Mouse (Mus musculus) adrenal gland, postnatal 36 days (tissue): ENCODE results near the gene Irf2bpl. TPM values are rescaled to one million over a fixed set of nuclear protein-coding genes. Genes with fewer than 3 reads are reported as not detected.
A peak's percentile ranks its signal among the peaks of the same experiment; 100 is the strongest.

Experiments used
- DNase-seq, 2 experiments: peaks; one replicate each; pipeline ENCODE4 v3.0.0; 2021; ENCODE audit warnings: mixed read lengths in 1 of 2
- total RNA-seq, 2 experiments: library from RNA; stranded (reverse); gene quantifications; 2 replicates each; pipeline ENCODE4 v1.2.3; 2021

Gene Irf2bpl
- total RNA-seq, 2 experiments from 2014 or later, result 47.3 to 64.5 TPM

DNA sequence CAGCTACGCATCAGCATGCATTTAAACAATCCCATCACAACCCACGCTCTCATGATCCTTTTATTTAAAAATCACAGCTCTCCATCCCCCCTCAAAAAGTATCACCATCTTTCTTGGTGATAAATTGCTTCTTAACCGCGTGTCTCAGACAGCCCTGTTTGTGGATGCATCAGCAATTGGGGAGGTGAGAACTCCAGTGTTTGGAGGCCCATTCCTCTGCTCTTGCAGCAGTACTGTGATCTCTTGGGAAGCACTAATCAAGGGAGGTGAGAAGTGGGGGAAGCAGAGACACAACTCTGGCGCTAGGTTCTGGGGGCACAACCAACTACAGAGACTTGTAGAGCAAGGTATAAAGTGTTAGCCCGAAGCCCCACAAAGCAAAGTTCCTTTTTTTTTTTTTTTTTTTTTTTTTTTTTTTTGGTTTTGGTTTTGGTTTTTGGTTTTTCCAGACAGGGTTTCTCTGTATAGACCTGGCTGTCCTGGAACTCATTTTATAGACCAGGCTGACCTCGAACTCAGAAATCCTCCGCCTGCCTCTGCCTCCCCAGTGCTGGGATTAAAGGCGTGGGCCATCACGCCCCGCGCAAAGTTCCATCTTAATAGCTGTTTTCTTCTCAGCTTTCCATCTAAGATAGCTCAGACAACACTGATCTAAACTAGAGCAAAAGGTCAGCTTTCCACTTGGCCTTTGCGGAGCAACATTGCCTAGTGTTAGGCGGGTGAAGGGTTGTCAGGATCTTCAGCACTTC is 3.0 kb upstream of the Irf2bpl start:
- DNase-seq, result no peak

- DNase-seq, result no peak
These were observed 1.9 kb upstream of the Irf2bpl start for GRCm38 (mm10) chr12:86886446-86886965.

GRCm38 (mm10) chr12:86885746-86886145 is 1.1 kb upstream of the Irf2bpl start:
- no peak for DNase-seq

DNA sequence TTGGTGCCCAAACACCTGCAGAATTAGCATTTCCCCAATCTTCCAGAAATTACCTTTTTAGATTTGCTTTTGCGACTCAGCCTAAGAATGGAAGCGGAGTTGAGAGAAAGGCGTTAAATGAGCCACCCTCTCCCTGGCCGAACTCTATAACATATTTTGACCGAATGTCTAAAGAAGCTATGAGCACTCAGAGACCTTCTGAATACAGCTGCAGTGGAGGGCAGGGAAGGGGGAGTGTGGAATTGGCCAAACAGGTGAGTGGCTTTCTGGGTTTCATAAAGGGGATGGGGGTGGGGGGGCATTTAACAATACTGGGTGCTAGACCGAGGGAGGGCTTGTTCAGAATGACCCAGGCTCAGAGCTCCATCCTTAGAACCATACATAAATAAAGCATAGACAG is 738 bp upstream of the Irf2bpl start:
- no peak for DNase-seq

DNA sequence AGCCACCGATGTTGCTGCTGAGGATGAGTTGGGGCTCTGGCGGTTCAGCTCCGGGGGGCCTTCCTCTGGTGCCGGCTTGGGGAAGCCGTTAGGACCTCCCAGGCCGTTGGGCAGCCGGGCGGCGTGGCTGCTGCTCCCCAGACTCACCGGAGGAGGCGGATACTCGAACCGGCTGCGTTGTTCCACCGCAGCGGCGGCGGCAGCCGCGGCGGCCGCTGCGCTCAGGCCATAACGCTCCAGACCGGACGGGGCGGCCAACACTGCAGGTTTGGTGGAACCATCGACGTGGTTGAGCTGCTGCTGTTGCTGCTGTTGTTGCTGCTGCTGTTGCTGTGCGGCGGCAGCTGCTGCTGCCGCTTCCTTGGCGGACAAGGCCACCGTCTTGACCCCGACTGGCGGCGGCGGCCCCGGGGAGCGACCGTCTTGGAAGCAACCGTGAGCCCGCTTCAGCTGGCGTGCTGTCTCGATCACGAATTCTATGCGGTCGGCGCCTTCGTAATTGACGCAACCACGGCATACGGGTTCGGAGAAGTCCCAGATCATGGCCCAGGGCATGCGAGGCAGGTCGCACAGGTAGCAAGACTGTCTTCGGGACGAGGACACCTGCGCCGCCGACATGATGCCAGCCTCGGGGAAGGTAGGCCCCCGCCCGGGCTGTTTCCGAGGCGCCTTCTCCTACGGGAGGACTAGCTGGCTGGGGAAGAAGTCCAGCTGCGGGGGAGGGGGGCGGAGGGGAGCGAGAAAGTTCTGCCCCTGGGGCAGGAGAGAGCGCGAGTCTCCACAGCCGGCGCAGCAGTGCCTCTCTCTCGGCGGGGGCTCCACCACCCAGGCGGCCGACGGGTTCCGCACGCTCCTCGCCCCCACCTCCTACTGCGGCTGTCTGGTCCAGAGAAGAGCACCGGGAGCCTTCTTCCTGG is 1.1 kb downstream of the Irf2bpl start:
- DNase-seq, result peak; percentile 63 to 78

DNA sequence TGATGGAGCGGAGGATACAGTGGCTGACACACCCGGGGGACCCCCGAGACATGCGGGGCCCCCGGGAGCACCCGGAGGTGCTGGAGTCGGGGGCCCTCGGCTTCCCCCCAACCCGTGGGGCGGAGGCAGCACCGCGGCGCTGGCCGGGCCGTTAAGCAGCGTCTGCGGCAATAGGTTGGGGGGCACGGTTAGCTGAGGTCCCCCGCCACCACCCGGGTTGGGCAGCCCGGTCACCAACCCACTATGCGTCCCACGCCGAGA is 1.6 kb downstream of the Irf2bpl start:
- peak in 1 of 2 experiments; percentile 27 for DNase-seq

DNA sequence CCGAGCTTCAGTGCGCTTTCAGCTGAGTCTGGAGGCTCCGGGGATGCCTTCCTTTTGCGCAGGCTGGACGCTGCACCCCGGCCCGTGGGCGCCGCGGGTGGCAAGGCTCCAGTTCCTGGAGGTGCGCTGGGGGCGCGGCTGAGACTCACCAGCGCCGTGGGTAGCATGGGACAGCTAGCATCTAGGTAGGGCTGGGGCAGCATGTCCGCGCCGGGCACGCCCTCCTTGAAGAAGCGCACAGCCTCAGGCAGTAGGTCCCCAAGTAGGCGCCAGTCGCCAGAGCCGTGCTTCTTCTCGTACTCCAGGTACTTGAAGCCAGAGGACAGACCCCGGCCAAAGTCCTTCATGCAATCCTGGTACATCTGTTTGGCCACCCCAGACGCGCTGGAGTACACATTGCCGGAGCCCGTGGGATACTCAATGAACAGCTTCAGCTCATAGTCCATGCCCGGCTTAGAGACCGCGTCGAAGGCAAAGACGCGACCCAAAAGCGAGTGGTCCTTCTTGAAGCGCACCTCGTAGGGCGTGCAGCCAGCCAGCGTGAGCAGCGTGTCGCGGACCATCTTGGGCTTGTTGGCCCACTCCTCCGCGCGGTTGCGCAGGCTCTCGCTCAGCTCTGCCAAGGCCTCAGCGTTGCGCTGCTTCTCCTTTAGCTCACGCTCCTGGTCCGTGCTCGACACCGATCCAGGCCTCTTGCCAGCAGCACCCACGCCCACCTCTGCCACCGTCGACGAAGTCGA is 2.1 kb downstream of the Irf2bpl start:
- peak; percentile 80 to 83 for DNase-seq

DNA sequence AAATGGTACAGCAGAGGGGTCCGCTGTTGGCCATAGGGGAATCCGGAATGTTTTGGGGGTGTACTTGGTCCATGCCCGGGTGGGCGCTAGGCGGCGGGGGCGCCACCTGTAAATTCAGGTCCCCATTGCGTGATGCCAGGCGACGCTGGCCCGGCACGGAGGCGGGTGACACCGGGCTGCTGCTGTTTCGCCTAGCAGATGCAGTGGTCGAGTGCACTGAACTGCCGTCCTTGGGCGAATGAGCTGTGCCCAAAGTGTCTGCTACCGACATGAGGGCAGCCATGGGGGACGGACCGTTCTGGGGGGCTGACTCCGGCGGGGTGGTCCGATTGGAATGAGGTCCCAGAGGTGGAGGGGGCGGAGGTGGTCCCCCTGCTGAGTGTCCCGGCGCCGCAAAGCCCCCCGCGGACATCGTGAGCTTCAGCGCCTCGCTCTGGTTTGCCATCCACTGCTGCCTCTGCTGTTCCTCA is 2.8 kb downstream of the Irf2bpl start:
- peak; percentile 44 to 46 for DNase-seq

DNA sequence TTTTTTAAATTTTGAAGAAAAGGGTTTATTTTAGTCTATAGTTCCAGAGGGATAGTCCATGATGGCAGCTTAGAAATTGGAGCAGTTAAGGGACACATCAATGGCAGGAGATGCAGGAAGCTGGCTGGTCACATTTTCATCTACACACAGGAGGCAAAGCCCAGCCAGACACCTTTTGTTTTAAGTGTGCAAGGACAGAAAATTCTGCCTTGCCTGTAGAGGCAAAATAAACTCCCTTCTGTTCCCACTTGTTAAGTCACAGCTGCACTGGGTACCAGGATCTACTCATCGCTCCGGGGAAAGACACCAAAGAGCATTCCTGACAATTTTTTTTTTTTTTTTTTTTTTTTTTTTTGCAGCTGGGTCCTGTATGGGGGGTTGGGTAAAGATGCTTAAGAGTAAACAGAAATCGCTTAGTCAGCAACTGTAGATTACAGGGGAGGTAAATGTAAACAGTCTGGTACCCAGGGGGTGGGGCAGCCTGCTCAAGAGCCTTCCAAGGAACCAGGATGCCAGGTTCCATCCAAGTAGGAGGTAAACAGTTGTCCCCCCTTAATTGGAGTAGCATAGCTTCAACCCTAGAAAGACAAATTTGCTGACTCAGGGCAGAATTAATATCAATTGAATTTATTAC is 4.4 kb downstream of the Irf2bpl start:
- DNase-seq, result no peak

GRCm38 (mm10) chr12:86879446-86880085 is 5.0 kb downstream of the Irf2bpl start:
- DNase-seq, result no peak

DNA sequence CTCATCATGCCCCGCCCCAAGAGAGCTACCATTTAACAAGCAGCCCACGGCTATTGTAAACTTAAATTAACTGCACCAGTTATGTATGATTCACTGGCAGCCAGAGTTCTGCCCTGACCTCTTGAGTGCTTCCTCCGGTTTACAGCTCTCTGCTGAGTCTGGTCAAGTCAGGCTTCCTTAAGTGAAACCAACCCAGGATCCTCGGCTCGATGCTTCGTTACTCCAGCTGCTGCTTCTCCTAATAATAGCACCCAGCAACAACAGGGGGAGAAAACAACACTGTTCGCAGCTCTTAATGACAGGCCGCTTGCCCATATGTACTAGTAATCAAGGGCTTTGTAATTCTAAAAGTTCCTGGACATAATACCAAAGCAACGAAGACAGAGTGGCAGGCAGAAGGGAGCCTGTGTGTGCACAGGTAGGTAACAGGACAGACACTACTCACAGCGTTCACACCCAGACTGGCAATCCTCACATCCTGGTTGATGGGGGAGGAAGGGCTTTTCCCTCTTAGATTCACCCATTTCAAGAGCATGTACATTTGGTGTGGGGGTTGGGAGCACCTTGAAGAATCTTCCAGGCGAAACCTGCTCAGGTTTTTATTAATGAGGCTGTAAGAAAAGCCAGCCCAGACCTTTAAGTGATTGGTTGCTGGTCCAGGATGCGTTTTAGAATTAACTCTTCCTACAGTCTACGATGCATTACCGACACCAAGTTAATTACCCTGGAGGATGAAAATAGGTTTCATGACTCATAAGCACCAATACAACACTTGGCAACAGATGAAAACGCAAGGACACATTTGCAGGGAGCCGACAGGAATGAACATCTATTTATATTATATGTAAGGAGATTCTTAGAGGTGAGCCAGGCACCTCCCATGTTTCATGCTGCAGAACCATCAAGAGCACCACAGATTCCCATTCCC is 5.9 kb downstream of the Irf2bpl start:
- no peak for DNase-seq

DNA sequence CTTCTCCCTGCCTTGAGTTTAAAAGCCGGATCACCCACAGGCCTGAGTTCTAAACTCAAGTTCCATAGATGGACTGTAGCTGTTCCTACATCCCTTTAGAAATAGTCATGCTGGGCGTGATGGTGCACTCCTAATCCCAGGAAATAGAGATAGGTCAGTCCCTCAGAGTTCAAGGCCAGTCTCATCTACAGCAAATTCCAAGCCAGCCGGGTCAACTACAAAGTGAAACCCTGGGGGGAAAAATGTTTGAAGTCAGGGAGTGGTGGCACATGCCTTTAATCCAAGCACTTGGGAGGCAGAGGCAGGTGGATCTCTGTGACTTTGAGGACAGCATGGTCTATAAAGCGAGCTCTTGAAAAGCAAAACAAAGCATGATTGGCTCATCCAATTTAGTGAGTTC is 7.6 kb downstream of the Irf2bpl start:
- DNase-seq, result no peak

DNA sequence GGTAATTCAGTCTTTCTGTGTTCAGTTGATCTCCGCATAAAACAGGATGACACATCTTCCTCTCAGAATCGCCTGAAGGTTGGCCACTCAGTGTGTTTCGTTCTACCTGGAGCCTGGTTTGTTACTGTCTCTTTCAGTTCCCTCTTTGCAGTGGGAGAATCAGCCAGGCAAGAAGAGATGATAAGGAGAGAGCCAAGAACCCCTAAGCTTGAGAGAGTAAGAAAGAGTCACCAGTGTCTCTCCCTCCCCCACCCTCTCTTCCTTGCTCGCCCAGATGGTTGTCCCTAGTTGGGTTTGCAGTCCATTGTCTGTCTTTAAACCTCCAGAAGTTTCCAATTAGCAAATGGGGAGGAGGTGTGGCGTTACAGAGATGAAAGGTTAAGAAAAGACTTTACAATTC is 8.5 kb downstream of the Irf2bpl start:
- no peak for DNase-seq

DNA sequence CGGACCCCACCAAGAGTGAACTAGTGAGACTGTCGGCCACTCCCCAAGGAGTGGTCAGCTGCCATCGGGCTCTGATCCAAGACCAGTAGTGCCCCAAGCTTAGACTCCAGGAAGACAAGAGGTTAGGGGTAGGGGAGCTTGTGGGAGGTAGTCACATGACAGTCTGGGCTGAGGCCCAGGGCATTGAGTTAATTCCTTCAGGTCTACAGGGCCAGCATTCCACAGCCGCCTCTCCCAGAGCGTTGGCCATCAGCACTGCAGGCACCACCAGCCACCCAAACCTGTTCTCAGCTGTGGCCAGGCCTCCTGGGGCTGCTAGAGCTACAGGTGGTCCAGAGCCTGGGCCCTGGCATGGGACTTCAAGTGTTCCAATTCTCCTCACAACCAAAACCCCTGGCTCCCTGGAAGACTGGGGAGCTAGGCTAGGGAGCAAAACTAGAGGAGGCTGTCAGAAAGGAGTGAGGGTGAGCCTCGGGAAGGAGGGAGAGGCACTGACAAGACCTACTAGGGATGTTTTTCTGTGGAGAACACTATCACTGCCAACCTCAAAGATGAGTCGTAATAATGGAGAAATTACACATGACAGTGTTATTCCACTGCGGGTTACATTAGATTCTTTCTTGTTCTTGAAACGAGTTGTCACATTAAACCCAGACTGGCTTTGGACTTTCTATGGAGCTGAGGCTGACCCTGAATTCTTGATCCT is 12.1 kb downstream of the Irf2bpl start:
- peak; percentile 42 to 45 for DNase-seq

- DNase-seq, result no peak
These were observed 12.8 kb downstream of the Irf2bpl start for GRCm38 (mm10) chr12:86871666-86872334.

DNA sequence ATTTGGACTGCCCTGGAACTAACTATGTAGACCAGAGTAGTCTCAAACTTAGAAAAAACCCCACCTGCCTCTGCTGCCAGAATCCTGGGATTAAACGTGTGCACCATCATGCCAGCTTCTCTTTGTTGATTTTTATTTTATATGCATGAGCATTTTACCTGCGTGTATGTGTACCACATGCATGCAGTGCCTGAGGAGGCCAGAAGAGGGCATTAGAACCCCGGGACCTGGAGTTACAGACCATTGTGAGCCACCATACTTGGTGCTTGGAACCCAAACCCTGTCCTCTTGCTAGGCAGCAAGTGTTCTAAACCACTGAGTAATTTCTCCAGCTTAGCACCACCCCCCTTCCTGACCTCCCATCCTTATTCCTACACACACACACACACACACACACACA is 13.6 kb downstream of the Irf2bpl start:
- DNase-seq, result no peak

- DNase-seq, result no peak
These were observed 14.8 kb downstream of the Irf2bpl start for GRCm38 (mm10) chr12:86869761-86870160.

DNA sequence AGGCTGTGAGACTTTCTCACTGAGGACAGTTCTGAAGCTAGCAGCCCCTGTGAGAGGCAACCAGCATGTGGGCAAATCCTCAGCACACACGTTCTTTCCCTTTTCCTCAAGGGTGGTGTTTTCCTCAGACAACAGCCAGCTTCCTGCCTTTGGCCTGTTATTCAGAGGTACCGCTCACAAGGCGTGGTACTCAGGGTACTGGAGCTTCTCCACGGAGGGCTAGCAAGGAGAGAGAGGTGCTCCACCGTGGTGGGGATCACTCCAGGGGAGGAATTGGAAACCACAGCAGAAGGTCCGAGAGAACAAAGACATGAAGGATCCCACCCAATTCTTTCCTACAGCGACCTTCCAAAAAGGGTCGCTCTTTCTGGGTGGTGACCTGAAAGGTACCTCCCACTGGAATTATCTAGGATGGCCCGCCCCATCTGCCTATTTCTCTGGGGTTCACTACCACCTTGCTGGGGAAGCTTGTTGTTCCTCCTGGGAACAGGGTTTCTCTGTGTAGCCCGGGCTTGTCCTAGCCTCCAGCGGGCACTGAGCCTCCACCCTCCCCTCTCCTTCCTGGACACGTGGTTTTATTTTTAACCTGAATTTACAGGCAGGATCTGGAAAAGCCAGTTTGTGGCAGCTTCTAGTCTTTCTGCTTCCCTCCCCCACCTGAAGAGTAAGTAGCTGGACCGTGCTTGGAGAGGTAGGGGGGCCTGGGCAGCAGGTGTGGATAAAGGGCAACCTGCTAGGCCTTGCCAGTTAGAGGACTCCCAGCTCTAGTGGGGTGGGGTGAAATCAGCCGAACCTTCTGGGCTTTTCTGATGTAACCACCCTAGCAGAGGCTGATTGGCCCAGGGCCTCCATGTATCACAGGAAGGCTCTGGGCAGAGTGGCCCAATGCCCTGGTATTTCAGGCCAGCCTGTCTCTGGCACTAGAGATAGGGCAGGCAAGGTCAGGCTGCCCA is 17.1 kb downstream of the Irf2bpl start:
- DNase-seq, result peak; percentile 64 to 76
